Mouse (Mus musculus): ENCODE measurements around the gene Strn4. TPM values are rescaled to one million over a fixed set of nuclear protein-coding genes. Genes with fewer than 3 reads are reported as not detected.

Strn4 gene
- total and polyA plus RNA-seq, 3 experiments = 55.8 to 93.5 TPM; not detected in 1

DNA sequence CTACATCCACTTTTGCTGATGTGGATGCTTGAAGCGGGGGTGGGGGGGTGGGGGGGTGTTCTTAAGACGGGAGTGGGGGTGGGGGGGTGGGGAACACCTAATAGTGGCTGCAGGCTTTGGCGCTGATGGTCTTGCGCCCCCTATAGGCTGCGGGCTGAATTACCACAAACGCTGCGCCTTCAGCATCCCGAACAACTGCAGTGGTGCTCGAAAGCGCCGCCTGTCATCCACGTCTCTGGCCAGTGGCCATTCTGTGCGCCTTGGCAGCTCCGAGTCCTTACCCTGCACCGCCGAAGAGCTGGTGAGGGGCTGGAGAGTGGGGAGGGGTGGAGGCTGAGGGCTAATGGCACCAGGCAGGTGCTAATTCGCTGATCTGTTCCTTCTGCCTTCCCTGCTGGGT is 32.9 kb downstream of the Strn4 start:
- Histone ChIP-seq H3K79me2 (ENCODE audit: control insufficient read depth, insufficient read depth, low read length, poor library complexity) (peaks cover 5% of the 10 kb centered on the region; the same call in 1 of the 2 replicates), H3K4me1 (ENCODE audit: control insufficient read depth in 1 of 2, insufficient read depth in 2 of 2, low read length in 2 of 2) (no peaks in the 10 kb centered on the region; a peak in 1 of 4 replicates), H3K36me3 (ENCODE audit: control insufficient read depth in 1 of 2, insufficient read depth in 2 of 2, low read length in 2 of 2) (0 out of 4 replicates have a peak, but pooled peaks cover 0 to 2% of the 10 kb centered on the region in 2 experiments), H3K9ac (ENCODE audit: control insufficient read depth, low read depth, low read length, poor library complexity, severe bottlenecking) (no peak overlapping the region), H3K4me3 (ENCODE audit: control insufficient read depth in 1 of 2, insufficient read depth in 1 of 2, low read depth in 2 of 2, low read length in 2 of 2) (no peak overlapping the region), H3K27ac (ENCODE audit: control insufficient read depth, low read depth, low read length) (no peak overlapping the region), H3K9me3 (replicated peaks; ENCODE audit: insufficient read depth, low read length) (no peaks in the 10 kb centered on the region), H3K27me3 (ENCODE audit: control insufficient read depth in 1 of 2, insufficient read depth in 2 of 2, low read length in 2 of 2) (no peaks in the 10 kb centered on the region)
- TF ChIP-seq CTCF (IDR thresholded peaks at IDR 0.05 in 2 of 3, conservative IDR thresholded peaks at IDR 0.05 in 1 of 3; ENCODE audit: control insufficient read depth in 1 of 3, insufficient read depth in 1 of 3, low read depth in 2 of 3, low read length in 3 of 3, poor library complexity in 1 of 3, severe bottlenecking in 1 of 3) (peak; percentile 44 to 85 (median 50)), ZMIZ1 (IDR thresholded peaks at IDR 0.05; ENCODE audit: low read depth, low read length) (no peak)
- peak; percentile 32 for DNase-seq (ENCODE audit: low read depth, low spot score)

GRCm38 (mm10) chr7:16851636-16852035 is 35.9 kb downstream of the Strn4 start:
- TF ChIP-seq TAL1 (IDR thresholded peaks at IDR 0.05; ENCODE audit: low read length) = no peak
- no peak for TF ChIP-seq MEF2A (IDR thresholded peaks at IDR 0.05; ENCODE audit: extremely low read depth, insufficient replicate concordance, low read depth, low read length, poor library complexity, severe bottlenecking)
- TF ChIP-seq ZKSCAN1 (IDR thresholded peaks at IDR 0.05; ENCODE audit: low read depth, low read length) = no peak
- no peak for TF ChIP-seq ZC3H11A (IDR thresholded peaks at IDR 0.05; ENCODE audit: low read depth, low read length)
- TF ChIP-seq MXI1 (IDR thresholded peaks at IDR 0.05; ENCODE audit: low read depth, low read length) = no peak
- no peak for TF ChIP-seq GABPA (IDR thresholded peaks at IDR 0.05; ENCODE audit: low read depth, low read length)
- TF ChIP-seq POLR2AphosphoS5 (IDR thresholded peaks at IDR 0.05; ENCODE audit: borderline replicate concordance, low read depth, low read length) = no peak
- no peak for TF ChIP-seq TCF12 (IDR thresholded peaks at IDR 0.05; ENCODE audit: low read depth, low read length)
- no peak for TF ChIP-seq GATA1 (IDR thresholded peaks at IDR 0.05; ENCODE audit: low read depth, low read length)
- TF ChIP-seq MAFK (IDR thresholded peaks at IDR 0.05; ENCODE audit: borderline replicate concordance, low read depth, low read length) = no peak
- TF ChIP-seq POLR2AphosphoS2 (IDR thresholded peaks at IDR 0.05; ENCODE audit: low read length) = no peak
- TF ChIP-seq MAX (IDR thresholded peaks at IDR 0.05; ENCODE audit: low read length) = no peak
- TF ChIP-seq ETS1 (IDR thresholded peaks at IDR 0.05; ENCODE audit: low read depth, low read length) = no peak
- H3K79me2 ChIP-seq (ENCODE audit: control insufficient read depth, insufficient read depth, low read length, poor library complexity) = no peaks in the 10 kb centered on the region
- DNase-seq (ENCODE audit: low read depth, low spot score) = no peak
- H3K36me3 ChIP-seq (ENCODE audit: control insufficient read depth in 1 of 2, insufficient read depth in 2 of 2, low read length in 2 of 2) = no peaks in the 10 kb centered on the region
- no peaks in the 10 kb centered on the region for H3K9me3 ChIP-seq (replicated peaks; ENCODE audit: insufficient read depth, low read length)
- no peak overlapping the region for H3K9ac ChIP-seq (ENCODE audit: control insufficient read depth, low read depth, low read length, poor library complexity, severe bottlenecking)
- H3K4me1 ChIP-seq (ENCODE audit: control insufficient read depth in 1 of 2, insufficient read depth in 2 of 2, low read length in 2 of 2) = no peaks in the 10 kb centered on the region
- H3K27me3 ChIP-seq (ENCODE audit: control insufficient read depth in 1 of 2, insufficient read depth in 2 of 2, low read length in 2 of 2) = no peaks in the 10 kb centered on the region
- H3K4me3 ChIP-seq (ENCODE audit: control insufficient read depth in 1 of 2, insufficient read depth in 1 of 2, low read depth in 2 of 2, low read length in 2 of 2) = no peak overlapping the region
- no peak overlapping the region for H3K27ac ChIP-seq (ENCODE audit: control insufficient read depth, low read depth, low read length)
